Mouse (Mus musculus) midbrain, postnatal 0 days (tissue): ENCODE data around the gene Wnt5b. TPM values are rescaled to one million over a fixed set of nuclear protein-coding genes. Genes with fewer than 3 reads are reported as not detected.
"Not testable (repeated sequence)": the region's sequence is repeated elsewhere in the genome, so short reads cannot be mapped to it uniquely, and the experiment has no call there.

Experiments
- ATAC-seq: fragments of 200-750 bp; cut with Nextera tagmentation; 2 replicates; pipeline ENCODE4 v1.8.0; 2017; ENCODE audit warnings: moderate number of reproducible peaks, mild to moderate bottlenecking, moderate TSS enrichment, moderate library complexity; ENCODE audit not compliant: low FRiP score
- DNase-seq: peaks from one replicate; pipeline ENCODE4 v3.0.0-alpha.2; 2015; ENCODE audit warnings: low spot score
- H3K27ac ChIP-seq: fragments of 300-500 bp; sonication (generic); 2 replicates; pipeline ENCODE4 v1.5.1; 2014; ENCODE audit warnings: low read depth, mild to moderate bottlenecking, low read length, mixed read lengths
- H3K27me3 ChIP-seq: fragments of 300-500 bp; sonication (generic); 2 replicates; pipeline ENCODE4 v1.6.1; 2014; ENCODE audit warnings: low read length, control low read depth, mixed read lengths; ENCODE audit not compliant: insufficient read depth
- H3K36me3 ChIP-seq: fragments of 300-500 bp; sonication (generic); 2 replicates; pipeline ENCODE4 v1.6.1; 2014; ENCODE audit warnings: low read length, control low read depth, mixed read lengths; ENCODE audit not compliant: insufficient read depth
- H3K4me1 ChIP-seq: fragments of 300-500 bp; sonication (generic); 2 replicates; pipeline ENCODE4 v1.6.1; 2014; ENCODE audit warnings: mild to moderate bottlenecking, control low read depth, antibody characterized with exemption, low read length, mixed read lengths; ENCODE audit not compliant: insufficient read depth
- H3K4me2 ChIP-seq: fragments of 300-500 bp; sonication (generic); 2 replicates; pipeline ENCODE4 v1.6.1; 2014; ENCODE audit warnings: low read depth, mild to moderate bottlenecking, low read length, mixed read lengths; ENCODE audit not compliant: poor library complexity, severe bottlenecking
- H3K4me3 ChIP-seq: fragments of 300-500 bp; sonication (generic); 2 replicates; pipeline ENCODE4 v1.5.1; 2014; ENCODE audit warnings: low read depth, mild to moderate bottlenecking, low read length, moderate library complexity
- H3K9ac ChIP-seq: fragments of 300-500 bp; sonication (generic); replicated peaks from 2 replicates; pipeline ENCODE4 v1.6.1; 2014; ENCODE audit warnings: mild to moderate bottlenecking, low read length, moderate library complexity, mixed read lengths; ENCODE audit not compliant: poor library complexity, severe bottlenecking
- H3K9me3 ChIP-seq: fragments of 300-500 bp; sonication (generic); 2 replicates; pipeline ENCODE4 v1.6.1; 2016; ENCODE audit warnings: low read length, control low read depth
- CTCF ChIP-seq: IDR thresholded peaks from 2 replicates; pipeline ENCODE4 v1.5.1; 2016; ENCODE audit warnings: antibody characterized with exemption, mild to moderate bottlenecking
- whole genome bisulfite sequencing: fragments of 180-500 bp; shearing (Covaris S2); extraction: QIAGEN DNeasy Blood & Tissue Kit; methylation state at CpG from one replicate; pipeline ENCODE4 v1.1.7; 2014; 5-methylcytosine and 5-hydroxymethylcytosine counted together
- polyA plus RNA-seq: library from polyadenylated mRNA; unstranded; fragments of >200 nt; fragmentation: Nextera tagmentation; extraction: Ambion mirVana; gene quantifications from 2 replicates; pipeline ENCODE4 v1.2.1, GENCODE M21; 2015
- total RNA-seq: library from RNA; depleted of rRNA; stranded (reverse); fragments of >200 nt; gene quantifications from 2 replicates; pipeline ENCODE4 v1.2.3, GENCODE M21; 2014

Wnt5b gene
- total and polyA plus RNA-seq, 2 experiments from 2014 or later = 1.6 to 2.1 TPM

GRCm38 (mm10) chr6:119443742-119444645 lies 100.2 kb downstream of the Wnt5b start:
- H3K9ac ChIP-seq = no peak overlapping the region
- peak; percentile 97 for TF ChIP-seq CTCF
- peak overlapping the region; percentile 8; the same call in 1 of the 2 replicates for H3K4me3 ChIP-seq
- 41% methylated on average over 12 of the region's 12 CpGs for WGBS
- peak; percentile 65 for ATAC-seq
- peak overlapping the region; percentile 34 for H3K4me2 ChIP-seq
- H3K9me3 ChIP-seq = no peaks in the 10 kb centered on the region
- peak; percentile 94 for DNase-seq
- no peaks in the 10 kb centered on the region for H3K36me3 ChIP-seq
- no peak overlapping the region for H3K27ac ChIP-seq
- no peaks in the 10 kb centered on the region; the same call in 1 of the 2 replicates for H3K4me1 ChIP-seq
- H3K27me3 ChIP-seq = no peaks in the 10 kb centered on the region

DNA sequence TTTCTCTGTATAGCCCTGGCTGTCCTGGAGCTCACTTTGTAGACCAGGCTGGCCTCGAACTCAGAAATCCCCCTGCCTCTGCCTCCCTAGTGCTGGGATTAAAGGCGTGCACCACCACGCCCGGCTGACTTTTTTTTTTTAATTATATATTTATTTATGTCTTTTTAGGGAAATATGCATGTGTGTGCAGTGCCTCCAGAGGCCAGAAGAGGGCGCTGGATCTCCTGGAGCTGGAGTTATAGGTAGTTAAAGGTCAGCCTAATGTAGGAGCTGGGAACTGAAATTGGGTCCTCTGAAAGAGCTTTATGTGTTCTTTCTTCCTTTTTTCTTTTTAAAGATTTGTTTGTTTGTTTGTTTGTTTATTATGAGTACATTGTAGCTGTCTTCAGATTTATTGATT lies 101.4 kb downstream of the Wnt5b start:
- not testable (repeated sequence) for H3K9ac ChIP-seq, H3K9me3 ChIP-seq, H3K27me3 ChIP-seq, H3K4me3 ChIP-seq, H3K27ac ChIP-seq, H3K4me2 ChIP-seq, ATAC-seq, H3K4me1 ChIP-seq, H3K36me3 ChIP-seq, DNase-seq
- TF ChIP-seq CTCF = peak; percentile 38
- 74% methylated on average over 5 of the region's 5 CpGs for WGBS

DNA sequence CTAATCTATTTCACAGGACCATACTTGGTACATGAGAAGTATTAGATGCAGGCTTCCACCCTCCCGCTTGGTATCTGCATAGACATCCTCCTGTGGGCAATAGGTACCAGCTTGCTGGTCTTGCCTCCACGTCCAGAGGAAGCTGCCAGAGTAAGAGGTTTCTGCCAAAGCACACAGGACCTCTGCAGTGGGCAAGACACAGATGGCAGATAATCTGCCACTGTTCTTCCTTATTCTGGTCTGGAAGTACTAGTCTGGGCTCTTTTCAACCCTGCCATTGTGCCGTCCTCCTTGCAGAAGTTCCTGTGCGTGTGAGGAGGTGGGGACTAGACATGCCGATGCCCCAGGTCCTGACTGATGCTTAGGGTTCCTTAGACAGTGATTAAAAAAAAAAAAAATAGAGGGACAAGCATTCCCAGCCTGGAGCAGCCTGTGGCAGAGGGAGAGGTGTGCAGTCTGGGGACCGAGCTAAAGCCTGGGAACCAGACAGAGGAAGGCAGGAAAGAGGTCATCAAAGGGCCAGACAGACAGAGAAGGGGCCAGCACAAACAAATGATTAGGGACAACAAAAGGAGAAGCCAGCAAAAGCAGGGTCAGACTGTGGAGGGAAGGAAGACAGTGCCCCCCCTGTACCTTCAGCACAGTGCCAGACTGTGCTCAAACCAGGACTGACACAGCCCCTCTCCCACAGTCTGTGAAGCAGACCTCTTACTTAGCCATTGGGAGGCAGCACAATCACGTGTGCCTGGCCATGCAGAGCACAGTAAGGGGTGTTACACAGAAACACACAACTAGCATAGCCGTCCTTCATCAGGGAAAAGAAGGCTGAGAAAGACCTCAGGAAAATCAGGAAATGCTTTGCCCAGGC lies 106.0 kb downstream of the Wnt5b start:
- WGBS = 55% methylated on average over 8 of the region's 8 CpGs
- TF ChIP-seq CTCF = peak; percentile 27; the same call in 1 of the 2 replicates
- ATAC-seq (no peak), DNase-seq (peak; percentile 27)
- Histone ChIP-seq H3K36me3 (no peaks in the 10 kb centered on the region), H3K4me1 (no peaks in the 10 kb centered on the region), H3K4me2 (no peak overlapping the region), H3K4me3 (no peak overlapping the region), H3K27me3 (no peaks in the 10 kb centered on the region), H3K27ac (no peak overlapping the region), H3K9ac (no peak overlapping the region), H3K9me3 (no peaks in the 10 kb centered on the region)

DNA sequence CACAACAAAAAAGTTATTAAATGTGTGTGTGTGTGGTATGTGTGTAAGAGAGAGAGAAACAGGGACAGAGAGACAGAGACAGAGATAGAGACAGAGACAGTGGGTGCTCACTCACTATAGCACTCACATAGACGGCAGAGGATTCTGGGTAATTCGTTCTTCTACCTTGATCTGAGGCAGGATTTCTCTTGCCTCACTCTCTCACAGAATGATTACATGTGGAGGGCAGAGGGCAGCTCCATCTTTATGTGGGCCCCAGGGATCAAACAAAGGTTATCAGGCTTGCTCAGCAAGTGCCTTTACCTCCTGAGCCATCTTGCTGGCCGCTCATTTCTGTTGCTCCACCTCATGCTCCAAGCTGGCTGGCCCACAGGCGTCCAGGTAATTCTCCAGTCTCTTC lies 109.8 kb downstream of the Wnt5b start:
- WGBS = 84% methylated on average over 4 of the region's 4 CpGs
- Histone ChIP-seq H3K27me3 (no peaks in the 10 kb centered on the region), H3K9ac (no peak overlapping the region), H3K4me2 (no peak overlapping the region), H3K27ac (no peak overlapping the region), H3K36me3 (no peaks in the 10 kb centered on the region), H3K4me1 (no peaks in the 10 kb centered on the region), H3K4me3 (no peak overlapping the region), H3K9me3 (no peaks in the 10 kb centered on the region)
- TF ChIP-seq CTCF = no peak
- DNase-seq (no peak), ATAC-seq (no peak)

DNA sequence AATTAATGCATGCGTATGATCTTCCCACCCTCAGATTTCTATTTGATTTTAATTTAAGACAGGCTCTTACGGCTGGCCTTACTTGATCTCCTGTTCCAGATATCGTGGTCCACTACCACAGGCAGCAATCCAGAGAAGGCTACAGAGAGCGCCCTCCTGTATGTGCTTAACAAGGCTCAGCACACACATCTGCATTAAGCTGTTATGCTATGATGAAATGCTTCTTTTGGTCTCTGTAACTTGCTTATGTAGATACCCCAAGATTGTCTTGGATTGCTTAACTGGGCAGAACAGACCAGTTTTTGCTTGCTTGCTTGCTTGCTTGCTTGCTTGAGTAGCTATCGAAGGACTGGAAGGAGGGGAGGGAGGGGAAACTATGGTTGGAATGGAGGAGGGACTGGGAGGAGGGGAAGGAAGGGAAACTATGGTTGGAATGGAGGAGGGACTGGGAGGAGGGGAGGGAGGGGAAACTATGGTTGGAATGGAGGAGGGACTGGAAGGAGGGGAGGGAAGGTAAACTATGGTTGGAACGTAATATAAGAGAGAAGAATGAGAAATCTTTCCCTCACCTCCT lies 112.3 kb downstream of the Wnt5b start:
- no peaks in the 10 kb centered on the region for H3K36me3 ChIP-seq
- DNase-seq (no peak), ATAC-seq (no peak)
- WGBS = 87% methylated on average over 6 of the region's 6 CpGs
- no peak overlapping the region for H3K4me2 ChIP-seq
- no peak overlapping the region for H3K27ac ChIP-seq
- H3K9me3 ChIP-seq = no peaks in the 10 kb centered on the region
- TF ChIP-seq CTCF = no peak
- no peak overlapping the region for H3K9ac ChIP-seq
- no peak overlapping the region for H3K4me3 ChIP-seq
- H3K4me1 ChIP-seq = no peaks in the 10 kb centered on the region
- no peaks in the 10 kb centered on the region for H3K27me3 ChIP-seq
